Mouse (Mus musculus): ENCODE measurements at regions not wholly inside any gene's neighbourhood (a gene's known extent, or its start where the extent isn't known, plus 50 kb on each side); places are given as distances from the start of the nearest gene placed in this dataset.

- DNase-seq = no peak
These were observed 105.8 kb upstream of the Rap2b start for GRCm38 (mm10) chr3:61255643-61256042.

GRCm38 (mm10) chr3:61268453-61269335 lies 92.7 kb upstream of the Rap2b start:
- peak; percentile 23 to 51 for DNase-seq

- no peak for DNase-seq
These were observed 75.4 kb upstream of the Rap2b start for GRCm38 (mm10) chr3:61285924-61286520.

- peak in 1 of 2 experiments; percentile 7 for DNase-seq
These were observed 73.2 kb upstream of the Rap2b start for GRCm38 (mm10) chr3:61288195-61288594.

- DNase-seq = no peak
These were observed 66.6 kb upstream of the Rap2b start for GRCm38 (mm10) chr3:61294855-61295254.

GRCm38 (mm10) chr3:61297290-61297689 lies 64.1 kb upstream of the Rap2b start:
- no peak for DNase-seq

- no peak for DNase-seq
These were observed 59.2 kb upstream of the Rap2b start for GRCm38 (mm10) chr3:61302214-61302613.

GRCm38 (mm10) chr3:61303485-61303884 lies 58.0 kb upstream of the Rap2b start:
- no peak for DNase-seq

- DNase-seq = no peak
These were observed 55.1 kb upstream of the Rap2b start for GRCm38 (mm10) chr3:61306306-61306705.

GRCm38 (mm10) chr3:61308764-61309163 lies 52.7 kb upstream of the Rap2b start:
- no peak for DNase-seq

- no peak for DNase-seq
These were observed 52.2 kb upstream of the Rap2b start for GRCm38 (mm10) chr3:61309197-61309596.
